Mouse (Mus musculus): ENCODE data around the gene Cltb. TPM values are rescaled to one million over a fixed set of nuclear protein-coding genes. Genes with fewer than 3 reads are reported as not detected.
"Not testable (repeated sequence)": the region's sequence is repeated elsewhere in the genome, so short reads cannot be mapped to it uniquely, and the experiment has no call there.

The Cltb gene
- polyA plus RNA-seq, 1 experiment from 2014 or later = 13.0 TPM

- WGBS = 73% methylated on average over 6 of the region's 6 CpGs
- no peak for DNase-seq (ENCODE audit: low spot score)
Observed at GRCm38 (mm10) chr13:54616998-54617397, 5.9 kb upstream of the Cltb start.

GRCm38 (mm10) chr13:54616307-54616706, 5.2 kb upstream of the Cltb start:
- no peak for ATAC-seq (ENCODE audit: insufficient number of reproducible peaks, low FRiP score, low TSS enrichment, low read depth)

More at GRCm38 (mm10) chr13:54616998-54617397, 5.9 kb upstream of the Cltb start:
- no peak overlapping the region for H3K4me3 ChIP-seq (ENCODE audit: low read depth, low read length)
- no peak overlapping the region for H3K4me2 ChIP-seq (ENCODE audit: low read depth, severe bottlenecking)
- no peaks in the 10 kb centered on the region for H3K4me1 ChIP-seq (ENCODE audit: control insufficient read depth, insufficient read depth, low read length)
- no peak overlapping the region for H3K27ac ChIP-seq (replicated peaks; ENCODE audit: low read depth, low read length)
- H3K9me3 ChIP-seq (ENCODE audit: control insufficient read depth, low read length) = no peaks in the 10 kb centered on the region
- H3K9ac ChIP-seq (ENCODE audit: low read length) = no peak overlapping the region
- no peaks in the 10 kb centered on the region for H3K27me3 ChIP-seq (ENCODE audit: control insufficient read depth, insufficient read depth, low read length)
- ATAC-seq (ENCODE audit: insufficient number of reproducible peaks, low FRiP score, low TSS enrichment, low read depth) = no peak
- H3K36me3 ChIP-seq (ENCODE audit: control insufficient read depth, insufficient read depth, low read length) = no peaks in the 10 kb centered on the region

GRCm38 (mm10) chr13:54613141-54613540, 2.0 kb upstream of the Cltb start:
- DNase-seq (ENCODE audit: low spot score); H3K4me3 ChIP-seq (ENCODE audit: low read depth, low read length); H3K4me1 ChIP-seq (ENCODE audit: control insufficient read depth, insufficient read depth, low read length); H3K4me2 ChIP-seq (ENCODE audit: low read depth, severe bottlenecking); H3K9ac ChIP-seq (ENCODE audit: low read length); H3K36me3 ChIP-seq (ENCODE audit: control insufficient read depth, insufficient read depth, low read length); H3K27me3 ChIP-seq (ENCODE audit: control insufficient read depth, insufficient read depth, low read length); H3K9me3 ChIP-seq (ENCODE audit: control insufficient read depth, low read length); H3K27ac ChIP-seq (replicated peaks; ENCODE audit: low read depth, low read length); ATAC-seq (ENCODE audit: insufficient number of reproducible peaks, low FRiP score, low TSS enrichment, low read depth): not testable (repeated sequence)
- 85% methylated on average over 8 of the region's 8 CpGs for whole genome bisulfite sequencing

More at GRCm38 (mm10) chr13:54616307-54616706, 5.2 kb upstream of the Cltb start:
- Histone ChIP-seq H3K4me1 (ENCODE audit: control insufficient read depth, insufficient read depth, low read length) (0 out of 2 replicates have a peak, but pooled peaks cover 3% of the 10 kb centered on the region), H3K9me3 (ENCODE audit: control insufficient read depth, low read length) (no peaks in the 10 kb centered on the region), H3K27ac (replicated peaks; ENCODE audit: low read depth, low read length) (no peak overlapping the region), H3K4me3 (ENCODE audit: low read depth, low read length) (no peak overlapping the region), H3K4me2 (ENCODE audit: low read depth, severe bottlenecking) (no peak overlapping the region), H3K27me3 (ENCODE audit: control insufficient read depth, insufficient read depth, low read length) (no peaks in the 10 kb centered on the region), H3K36me3 (ENCODE audit: control insufficient read depth, insufficient read depth, low read length) (no peaks in the 10 kb centered on the region), H3K9ac (ENCODE audit: low read length) (no peak overlapping the region)
- WGBS = 85% methylated on average over 8 of the region's 8 CpGs
- no peak for DNase-seq (ENCODE audit: low spot score)

GRCm38 (mm10) chr13:54610613-54610971, 552 bp downstream of the Cltb start:
- Histone ChIP-seq H3K9ac (ENCODE audit: low read length) (peak overlapping the region; percentile 60), H3K27me3 (ENCODE audit: control insufficient read depth, insufficient read depth, low read length) (peaks cover 6% of the 10 kb centered on the region; the same call in 1 of the 2 replicates), H3K9me3 (ENCODE audit: control insufficient read depth, low read length) (no peaks in the 10 kb centered on the region), H3K4me1 (ENCODE audit: control insufficient read depth, insufficient read depth, low read length) (peaks cover 7% of the 10 kb centered on the region), H3K4me2 (ENCODE audit: low read depth, severe bottlenecking) (peak overlapping the region; percentile 96), H3K4me3 (ENCODE audit: low read depth, low read length) (peak overlapping the region; percentile 48), H3K27ac (replicated peaks; ENCODE audit: low read depth, low read length) (no peak overlapping the region), H3K36me3 (ENCODE audit: control insufficient read depth, insufficient read depth, low read length) (no peaks in the 10 kb centered on the region)
- no peak for ATAC-seq (ENCODE audit: insufficient number of reproducible peaks, low FRiP score, low TSS enrichment, low read depth)
- DNase-seq (ENCODE audit: low spot score) = no peak
- WGBS = 14% methylated on average over 13 of the region's 13 CpGs

GRCm38 (mm10) chr13:54609301-54609700, 1.8 kb downstream of the Cltb start:
- H3K9ac ChIP-seq (ENCODE audit: low read length) = no peak overlapping the region

GRCm38 (mm10) chr13:54608666-54609065, 2.5 kb downstream of the Cltb start:
- no peak overlapping the region for H3K4me3 ChIP-seq (ENCODE audit: low read depth, low read length)
- no peaks in the 10 kb centered on the region for H3K36me3 ChIP-seq (ENCODE audit: control insufficient read depth, insufficient read depth, low read length)
- DNase-seq (ENCODE audit: low spot score) = no peak
- ATAC-seq (ENCODE audit: insufficient number of reproducible peaks, low FRiP score, low TSS enrichment, low read depth) = no peak
- WGBS = 21% methylated on average over 8 of the region's 8 CpGs
- H3K27ac ChIP-seq (replicated peaks; ENCODE audit: low read depth, low read length) = no peak overlapping the region
- peaks cover 6% of the 10 kb centered on the region; the same call in 1 of the 2 replicates for H3K27me3 ChIP-seq (ENCODE audit: control insufficient read depth, insufficient read depth, low read length)
- H3K4me2 ChIP-seq (ENCODE audit: low read depth, severe bottlenecking) = no peak overlapping the region
- H3K9ac ChIP-seq (ENCODE audit: low read length) = no peak overlapping the region
- H3K9me3 ChIP-seq (ENCODE audit: control insufficient read depth, low read length) = no peaks in the 10 kb centered on the region
- H3K4me1 ChIP-seq (ENCODE audit: control insufficient read depth, insufficient read depth, low read length) = peaks cover 9% of the 10 kb centered on the region

More at GRCm38 (mm10) chr13:54609301-54609700, 1.8 kb downstream of the Cltb start:
- DNase-seq (ENCODE audit: low spot score) = no peak
- Histone ChIP-seq H3K4me3 (ENCODE audit: low read depth, low read length) (no peak overlapping the region), H3K9me3 (ENCODE audit: control insufficient read depth, low read length) (no peaks in the 10 kb centered on the region), H3K36me3 (ENCODE audit: control insufficient read depth, insufficient read depth, low read length) (no peaks in the 10 kb centered on the region), H3K27me3 (ENCODE audit: control insufficient read depth, insufficient read depth, low read length) (peaks cover 6% of the 10 kb centered on the region; the same call in 1 of the 2 replicates), H3K4me2 (ENCODE audit: low read depth, severe bottlenecking) (no peak overlapping the region), H3K4me1 (ENCODE audit: control insufficient read depth, insufficient read depth, low read length) (peaks cover 7% of the 10 kb centered on the region), H3K27ac (replicated peaks; ENCODE audit: low read depth, low read length) (no peak overlapping the region)
- WGBS = 21% methylated on average over 1 of the region's 1 CpGs
- no peak for ATAC-seq (ENCODE audit: insufficient number of reproducible peaks, low FRiP score, low TSS enrichment, low read depth)

GRCm38 (mm10) chr13:54608002-54608401, 3.1 kb downstream of the Cltb start:
- Histone ChIP-seq H3K36me3 (ENCODE audit: control insufficient read depth, insufficient read depth, low read length) (no peaks in the 10 kb centered on the region), H3K4me1 (ENCODE audit: control insufficient read depth, insufficient read depth, low read length) (peaks cover 9% of the 10 kb centered on the region), H3K27me3 (ENCODE audit: control insufficient read depth, insufficient read depth, low read length) (peaks cover 6% of the 10 kb centered on the region; the same call in 1 of the 2 replicates), H3K9ac (ENCODE audit: low read length) (no peak overlapping the region), H3K4me3 (ENCODE audit: low read depth, low read length) (no peak overlapping the region), H3K27ac (replicated peaks; ENCODE audit: low read depth, low read length) (no peak overlapping the region), H3K9me3 (ENCODE audit: control insufficient read depth, low read length) (no peaks in the 10 kb centered on the region), H3K4me2 (ENCODE audit: low read depth, severe bottlenecking) (no peak overlapping the region)
- DNase-seq (ENCODE audit: low spot score) (no peak), ATAC-seq (ENCODE audit: insufficient number of reproducible peaks, low FRiP score, low TSS enrichment, low read depth) (no peak)
- WGBS = 75% methylated on average over 3 of the region's 3 CpGs

- Histone ChIP-seq H3K9ac (ENCODE audit: low read length) (no peak overlapping the region), H3K4me1 (ENCODE audit: control insufficient read depth, insufficient read depth, low read length) (peaks cover 9% of the 10 kb centered on the region), H3K4me2 (ENCODE audit: low read depth, severe bottlenecking) (no peak overlapping the region), H3K9me3 (ENCODE audit: control insufficient read depth, low read length) (no peaks in the 10 kb centered on the region), H3K27ac (replicated peaks; ENCODE audit: low read depth, low read length) (no peak overlapping the region), H3K4me3 (ENCODE audit: low read depth, low read length) (no peak overlapping the region), H3K36me3 (ENCODE audit: control insufficient read depth, insufficient read depth, low read length) (no peaks in the 10 kb centered on the region), H3K27me3 (ENCODE audit: control insufficient read depth, insufficient read depth, low read length) (peaks cover 6% of the 10 kb centered on the region; the same call in 1 of the 2 replicates)
- 48% methylated on average over 5 of the region's 5 CpGs for WGBS
- DNase-seq (ENCODE audit: low spot score) (no peak), ATAC-seq (ENCODE audit: insufficient number of reproducible peaks, low FRiP score, low TSS enrichment, low read depth) (no peak)
Observed at GRCm38 (mm10) chr13:54607204-54607603, 3.9 kb downstream of the Cltb start.

GRCm38 (mm10) chr13:54605426-54605825, 5.7 kb downstream of the Cltb start:
- DNase-seq (ENCODE audit: low spot score) (no peak), ATAC-seq (ENCODE audit: insufficient number of reproducible peaks, low FRiP score, low TSS enrichment, low read depth) (no peak)
- no peak overlapping the region for H3K4me2 ChIP-seq (ENCODE audit: low read depth, severe bottlenecking)
- no peak overlapping the region for H3K9ac ChIP-seq (ENCODE audit: low read length)
- H3K27me3 ChIP-seq (ENCODE audit: control insufficient read depth, insufficient read depth, low read length) = 0 out of 2 replicates have a peak, but pooled peaks cover under 1% of the 10 kb centered on the region
- peaks cover 2% of the 10 kb centered on the region; the same call in 1 of the 2 replicates for H3K4me1 ChIP-seq (ENCODE audit: control insufficient read depth, insufficient read depth, low read length)
- no peak overlapping the region for H3K27ac ChIP-seq (replicated peaks; ENCODE audit: low read depth, low read length)
- WGBS = 85% methylated on average over 5 of the region's 5 CpGs
- H3K9me3 ChIP-seq (ENCODE audit: control insufficient read depth, low read length) = no peaks in the 10 kb centered on the region
- no peaks in the 10 kb centered on the region for H3K36me3 ChIP-seq (ENCODE audit: control insufficient read depth, insufficient read depth, low read length)
- H3K4me3 ChIP-seq (ENCODE audit: low read depth, low read length) = no peak overlapping the region
